Mouse (Mus musculus): ENCODE results near the gene Zfp597. TPM values are rescaled to one million over a fixed set of nuclear protein-coding genes. Genes with fewer than 3 reads are reported as not detected.

The Zfp597 gene
- total RNA-seq, 4 experiments from 2014 or later, result 26.0 to 29.7 (median 27.4) TPM

Small RNAs within 50 kb of the gene (microRNA-seq; reads per million reads assigned to microRNA genes)
- gene Gm23493, result 0 reads per million in 2 experiments

Other genes with a start within 250 kb of the Zfp597 start
- not detected for gene Mefv, start 166.5 kb downstream of the Zfp597 start, total RNA-seq (2022)
- 10 to 100 TPM; 19.0 to 20.2 (median 19.6) TPM for gene Zfp263, start 140.5 kb downstream of the Zfp597 start, total RNA-seq (2022)
- not detected for gene Olfr15, start 53.7 kb downstream of the Zfp597 start, total RNA-seq (2022)
- gene Zfp174, start 37.3 kb downstream of the Zfp597 start, total RNA-seq (2022), result 1 to 10 TPM; 4.2 to 5.3 (median 4.7) TPM
- gene Naa60, start 12.2 kb downstream of the Zfp597 start, total RNA-seq (2022), result 100 to 1,000 TPM; 109 to 146 (median 127) TPM
- gene Gm20695, start 87 bp upstream of the Zfp597 start, total RNA-seq (2022), result 1 to 10 TPM in 2 of 4 experiments, under 1 TPM in 1, not detected in 1; 0.96 to 1.2 (median 1.0) TPM
- 10 to 100 TPM in 1 of 4 experiments, 1 to 10 TPM in 3; 7.9 to 12.0 (median 8.6) TPM for gene 1700037C18Rik, start 24.1 kb upstream of the Zfp597 start, total RNA-seq (2022)
- gene Cluap1, start 24.2 kb upstream of the Zfp597 start, total RNA-seq (2022), result 10 to 100 TPM; 23.0 to 30.6 (median 28.1) TPM
- 1 to 10 TPM; 1.6 to 2.6 (median 2.4) TPM for gene Nlrc3, start 92.1 kb upstream of the Zfp597 start, total RNA-seq (2022)
- 10 to 100 TPM; 46.2 to 51.1 (median 47.8) TPM for gene Slx4, start 119.2 kb upstream of the Zfp597 start, total RNA-seq (2022)
- not detected for gene Dnase1, start 152.4 kb upstream of the Zfp597 start, total RNA-seq (2022)
- gene Trap1, start 193.3 kb upstream of the Zfp597 start, total RNA-seq (2022), result 10 to 100 TPM; 69.8 to 76.9 (median 73.8) TPM